Mouse (Mus musculus) heart, postnatal 0 days (tissue): ENCODE measurements around the gene Grb2.

Experiments
- CTCF ChIP-seq: IDR thresholded peaks from 2 replicates; pipeline ENCODE4 v1.5.1; 2016; ENCODE audit warnings: antibody characterized with exemption, control low read depth, low read depth
- EP300 ChIP-seq: IDR thresholded peaks from 2 replicates; pipeline ENCODE4 v1.6.1; 2016; ENCODE audit warnings: antibody characterized with exemption, low read depth

DNA sequence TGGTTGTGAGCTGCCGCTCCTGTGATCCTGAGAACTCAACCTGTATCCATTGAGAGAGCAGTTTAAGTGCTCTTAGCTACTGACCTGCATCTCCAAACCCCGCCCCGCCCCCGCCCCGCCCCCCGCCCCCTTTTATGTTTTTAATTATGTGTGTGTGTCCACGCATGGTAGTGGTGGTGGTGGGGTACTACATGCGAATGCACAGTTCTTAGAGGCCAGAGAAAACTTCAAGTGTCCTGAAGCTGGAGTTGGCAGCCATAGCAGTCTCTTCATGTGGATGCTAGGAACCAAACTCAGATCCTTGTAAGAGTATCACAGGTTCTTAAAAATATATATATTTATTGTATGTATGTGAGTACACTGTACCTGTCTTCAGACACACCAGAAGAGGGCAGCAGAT, 72.9 kb downstream of the Grb2 start:
- TF ChIP-seq CTCF (no peak), EP300 (no peak)
